Mouse (Mus musculus): ENCODE results near the gene Sppl2c.
"Not testable (repeated sequence)": the region's sequence is repeated elsewhere in the genome, so short reads cannot be mapped to it uniquely, and the experiment has no call there.

Sppl2c gene

DNA sequence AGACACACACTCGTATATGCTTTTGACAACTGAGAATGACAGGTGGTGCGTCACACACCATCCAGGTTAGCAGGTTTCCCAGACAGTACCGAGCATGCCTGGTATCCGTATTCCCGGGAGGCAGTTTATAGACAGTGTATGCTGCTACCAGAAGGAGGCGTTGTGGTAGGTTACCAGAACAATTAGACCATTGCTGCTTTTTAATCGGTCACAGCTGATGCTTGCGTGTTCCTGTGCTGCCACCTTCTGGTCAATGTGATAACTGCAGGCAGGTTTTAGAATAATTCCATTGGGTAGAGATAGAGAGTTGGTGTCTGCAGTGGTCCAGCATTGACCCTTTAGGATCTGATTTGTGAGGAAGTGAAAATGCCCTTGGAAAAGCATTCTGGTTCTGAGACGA lies 9.7 kb downstream of the Sppl2c start:
- DNase-seq (ENCODE audit: low spot score in 2 of 2) = peak; percentile 76 to 88

DNA sequence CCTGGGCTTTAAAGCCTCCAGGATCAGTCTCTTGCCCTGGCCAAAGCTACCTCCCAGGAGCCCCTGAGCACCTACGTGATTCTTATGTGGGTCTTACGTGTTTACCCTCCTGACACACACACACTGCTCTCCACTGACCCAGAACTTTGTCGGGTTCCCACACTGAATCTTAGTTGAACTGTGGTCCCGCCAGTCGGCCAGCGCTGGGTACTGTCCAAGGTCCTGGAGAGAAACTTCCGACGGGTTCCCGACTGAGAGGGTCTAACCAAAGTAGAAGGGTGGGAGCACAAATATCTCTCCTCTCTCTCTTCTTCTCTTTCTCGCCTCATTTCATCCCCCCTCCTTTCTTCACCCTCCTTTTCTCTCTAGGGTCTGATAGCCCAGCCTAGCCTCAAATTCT lies 11.7 kb downstream of the Sppl2c start:
- no peak for DNase-seq (ENCODE audit: low spot score in 2 of 2)

DNA sequence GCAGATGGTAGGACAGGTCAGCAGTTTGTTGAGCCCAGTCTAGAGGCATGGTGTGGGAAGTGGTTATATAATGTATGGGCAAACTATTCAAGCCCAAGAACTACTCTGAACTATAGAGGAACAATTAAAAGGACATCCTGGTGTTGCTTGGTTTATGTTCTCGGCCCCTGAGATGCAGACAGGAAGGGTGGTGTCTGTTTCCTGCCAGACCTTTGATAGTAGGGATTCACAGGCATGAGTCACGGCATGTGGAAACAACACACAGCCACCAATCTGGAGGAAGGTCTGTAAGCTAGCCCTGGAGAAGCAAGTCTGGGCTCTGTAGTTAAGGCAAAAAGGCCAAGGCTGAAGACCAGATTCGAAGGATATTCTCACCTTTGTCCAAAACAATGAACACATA lies 17.1 kb downstream of the Sppl2c start:
- no peak for DNase-seq (ENCODE audit: low spot score in 2 of 2)

DNA sequence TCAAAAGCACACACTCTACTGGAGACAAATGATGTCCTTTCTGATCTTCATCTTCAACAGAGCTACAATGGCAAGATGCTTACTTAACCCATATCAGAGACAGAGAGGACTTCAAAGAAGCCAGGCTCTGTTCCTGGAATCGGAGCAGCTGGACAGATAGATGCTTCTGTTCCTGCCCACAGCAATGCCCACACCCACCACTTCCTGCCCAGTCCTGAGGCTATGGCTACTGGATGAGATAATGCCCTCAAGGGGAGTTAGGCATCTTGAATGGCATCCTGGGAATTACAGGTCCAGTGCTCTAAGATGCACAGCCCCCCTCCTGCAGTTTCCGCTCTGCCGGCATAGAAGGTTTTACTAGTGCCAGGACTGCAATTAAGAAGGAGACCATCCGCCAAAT lies 20.4 kb downstream of the Sppl2c start:
- DNase-seq (ENCODE audit: low spot score in 2 of 2) = no peak

DNA sequence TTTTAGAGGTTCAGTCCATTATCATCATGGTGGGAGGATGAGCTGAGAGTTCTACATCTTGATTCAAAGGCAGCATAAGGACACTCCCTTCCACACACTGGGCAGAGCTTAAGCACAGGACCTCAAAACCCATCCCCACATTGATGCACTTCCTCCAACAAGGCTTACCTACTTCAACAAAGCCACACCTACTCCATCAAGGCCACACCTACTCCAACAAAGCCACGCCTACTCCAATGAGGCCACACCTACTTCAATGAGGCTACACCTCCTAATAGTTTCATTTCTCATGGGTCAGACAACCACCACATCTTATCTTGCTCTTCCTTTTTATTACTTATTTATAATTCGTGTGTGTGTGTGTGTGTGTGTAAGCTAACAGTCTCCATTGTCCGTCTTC lies 22.9 kb downstream of the Sppl2c start:
- no peak for DNase-seq (ENCODE audit: low spot score in 2 of 2)

DNA sequence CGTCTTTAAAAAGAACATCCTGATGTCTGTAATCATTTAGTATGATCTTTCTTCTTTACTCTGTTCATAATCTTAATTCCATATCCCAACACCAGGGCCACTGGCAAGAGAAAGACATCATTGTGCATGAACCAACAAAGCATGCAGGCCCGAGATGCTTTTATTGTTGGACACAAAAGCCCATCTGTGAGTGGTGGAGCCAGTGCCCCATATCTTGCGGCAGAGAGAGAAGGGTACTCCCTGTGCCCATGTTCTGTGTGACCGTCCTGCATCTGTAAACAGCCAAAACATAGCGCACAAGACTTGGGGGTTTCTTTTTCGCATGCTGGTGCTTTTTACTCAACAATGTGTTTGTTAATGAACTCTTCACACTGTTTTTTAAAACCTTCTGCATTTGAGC lies 25.1 kb downstream of the Sppl2c start:
- no peak for DNase-seq (ENCODE audit: low spot score in 2 of 2)

DNA sequence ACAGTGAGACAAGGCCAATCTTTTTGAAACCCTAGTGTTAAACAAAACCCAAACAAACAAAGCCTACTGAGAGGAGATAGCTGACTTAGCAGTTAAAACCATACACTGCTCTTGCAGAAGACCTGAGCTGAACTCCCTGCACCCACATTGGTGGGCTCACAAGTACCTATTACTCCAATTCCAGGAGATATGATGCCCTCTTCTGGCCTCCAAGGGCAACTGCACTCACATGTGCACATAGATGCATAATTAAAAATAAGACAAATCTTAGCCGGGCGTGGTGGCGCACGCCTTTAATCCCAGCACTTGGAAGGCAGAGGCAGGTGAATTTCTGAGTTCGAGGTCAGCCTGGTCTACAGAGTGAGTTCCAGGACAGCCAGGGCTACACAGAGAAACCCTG lies 28.0 kb downstream of the Sppl2c start:
- DNase-seq (ENCODE audit: low spot score in 2 of 2) = not testable (repeated sequence)

DNA sequence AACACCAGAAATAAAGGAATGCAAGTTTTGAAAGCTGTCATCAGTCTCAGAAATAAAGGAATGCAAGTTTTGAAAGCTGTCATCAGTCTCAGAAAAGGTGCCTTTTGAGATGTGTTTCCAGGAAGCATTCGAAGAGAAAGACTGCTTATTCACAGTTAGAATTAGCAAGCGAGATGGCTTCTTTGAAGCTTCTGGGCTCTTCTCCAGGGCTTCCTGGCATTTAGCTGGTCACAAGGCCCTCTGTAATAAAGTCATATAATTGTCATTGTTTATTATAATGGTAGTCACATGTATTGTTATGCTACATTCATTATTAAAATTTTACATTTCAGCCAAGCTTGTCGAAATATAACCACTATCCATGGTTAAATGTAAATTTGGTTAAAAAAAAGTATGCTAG lies 31.9 kb downstream of the Sppl2c start:
- DNase-seq (ENCODE audit: low spot score in 2 of 2) = no peak

DNA sequence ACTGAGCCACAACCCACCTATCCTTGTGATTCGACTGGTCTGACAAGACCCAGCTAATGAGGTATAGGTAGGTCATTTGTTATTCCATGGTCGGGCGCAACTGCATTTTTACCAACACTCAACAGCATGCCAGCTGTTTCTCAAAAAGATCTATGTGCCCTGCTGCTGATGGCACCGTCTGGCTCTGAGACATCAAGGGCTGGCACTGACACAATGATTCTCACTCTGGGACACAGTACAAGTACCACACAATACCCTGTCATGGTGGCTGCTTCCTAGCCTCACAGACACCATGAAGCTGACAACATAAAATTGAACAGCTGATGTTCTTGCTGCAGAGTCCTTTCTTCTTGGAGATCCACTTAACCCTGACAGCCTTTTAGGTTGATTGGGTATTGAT lies 34.2 kb downstream of the Sppl2c start:
- DNase-seq (ENCODE audit: low spot score in 2 of 2) = no peak

DNA sequence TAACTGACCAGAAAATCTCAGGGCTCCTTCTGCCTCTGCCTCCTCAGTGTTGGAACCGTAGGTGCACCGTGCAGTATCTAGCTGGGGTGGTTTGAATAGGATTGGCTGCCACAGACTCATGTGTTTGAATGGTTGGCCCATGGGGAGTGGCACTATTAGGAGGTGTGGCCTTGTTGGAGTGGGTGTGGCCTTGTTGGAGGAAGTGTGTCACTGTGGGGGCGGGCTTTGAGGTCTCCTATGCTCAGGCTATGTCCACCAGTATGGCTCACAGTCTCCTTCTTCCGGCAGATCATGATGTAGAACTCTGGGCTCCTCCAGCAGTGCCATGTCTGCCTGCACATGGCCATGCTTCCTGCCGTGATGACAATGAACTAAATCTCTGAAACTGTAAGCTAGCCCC lies 35.6 kb downstream of the Sppl2c start:
- no peak for DNase-seq (ENCODE audit: low spot score in 2 of 2)

DNA sequence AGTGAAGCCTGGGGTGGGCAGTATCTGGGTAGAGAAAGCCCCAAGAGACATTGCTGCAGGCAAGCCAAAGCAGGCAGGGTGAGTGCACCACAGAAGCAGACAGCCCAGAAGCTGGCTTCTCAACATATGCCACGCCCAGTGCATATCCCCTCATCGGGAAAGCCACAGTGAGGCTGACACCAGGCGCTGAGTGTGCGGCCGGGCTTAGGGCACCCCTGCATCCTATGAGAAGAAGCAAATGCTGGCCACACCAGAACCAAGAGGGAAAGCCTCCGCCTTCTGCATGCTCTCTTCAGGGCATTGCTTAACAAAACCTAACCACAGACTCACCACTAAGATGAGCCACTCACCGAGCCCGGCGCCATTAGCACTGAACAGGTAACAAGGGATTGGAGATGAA lies 37.2 kb downstream of the Sppl2c start:
- DNase-seq (ENCODE audit: low spot score in 2 of 2) = no peak

DNA sequence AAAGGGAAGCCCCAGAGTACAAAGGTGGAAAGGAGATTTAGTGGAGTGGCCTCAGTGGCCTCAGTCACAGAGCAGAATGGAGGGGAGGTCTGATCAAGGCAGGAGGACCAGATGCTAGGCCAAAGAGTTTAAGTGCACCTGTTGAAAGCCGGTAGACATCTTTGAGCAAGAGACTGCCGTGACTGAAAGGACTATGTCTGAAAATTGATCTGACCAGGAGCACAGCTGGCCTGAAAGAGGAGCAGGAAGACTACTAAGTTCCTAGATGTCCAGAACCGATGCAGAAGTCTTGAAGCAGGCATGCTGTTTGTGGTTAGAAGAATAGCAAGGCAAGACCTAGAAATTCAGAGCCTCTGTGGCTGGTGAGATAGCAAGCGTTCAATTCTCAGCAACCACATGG lies 43.3 kb downstream of the Sppl2c start:
- DNase-seq (ENCODE audit: low spot score in 2 of 2) = no peak

DNA sequence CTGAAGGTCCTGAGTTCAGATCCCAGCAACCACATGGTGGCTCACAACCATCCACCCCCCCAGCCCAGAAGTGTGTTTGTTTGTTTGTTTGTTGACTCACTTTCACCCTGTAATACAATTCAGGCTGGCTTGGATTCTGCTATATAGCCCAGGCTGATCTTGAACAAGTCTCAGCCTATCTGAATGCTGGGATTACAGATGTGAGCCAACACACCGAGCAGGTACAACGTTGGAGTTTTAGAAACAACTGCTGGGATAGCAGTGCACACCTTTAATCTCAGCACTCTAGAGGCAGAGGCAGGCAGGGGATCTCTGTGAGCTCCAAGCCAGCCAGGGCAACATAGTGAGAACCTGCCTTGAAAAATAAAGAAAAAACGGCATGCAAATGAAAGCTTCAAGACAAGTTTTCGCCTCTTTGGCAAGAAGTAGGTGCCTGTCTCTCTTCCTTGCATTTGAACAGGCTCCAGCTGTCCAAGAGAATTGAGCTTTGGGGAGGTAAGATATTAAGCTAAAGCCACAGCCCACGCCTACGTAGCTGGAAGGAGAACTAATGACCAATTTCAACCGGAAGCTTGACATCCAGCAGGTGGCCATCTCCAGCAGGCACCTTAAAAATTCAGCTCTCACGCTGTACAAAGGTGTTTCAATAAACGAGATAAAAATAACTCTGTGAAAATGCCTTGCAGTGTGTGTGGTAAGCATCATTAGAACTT lies 44.1 kb downstream of the Sppl2c start:
- DNase-seq (ENCODE audit: low spot score in 2 of 2) = no peak

DNA sequence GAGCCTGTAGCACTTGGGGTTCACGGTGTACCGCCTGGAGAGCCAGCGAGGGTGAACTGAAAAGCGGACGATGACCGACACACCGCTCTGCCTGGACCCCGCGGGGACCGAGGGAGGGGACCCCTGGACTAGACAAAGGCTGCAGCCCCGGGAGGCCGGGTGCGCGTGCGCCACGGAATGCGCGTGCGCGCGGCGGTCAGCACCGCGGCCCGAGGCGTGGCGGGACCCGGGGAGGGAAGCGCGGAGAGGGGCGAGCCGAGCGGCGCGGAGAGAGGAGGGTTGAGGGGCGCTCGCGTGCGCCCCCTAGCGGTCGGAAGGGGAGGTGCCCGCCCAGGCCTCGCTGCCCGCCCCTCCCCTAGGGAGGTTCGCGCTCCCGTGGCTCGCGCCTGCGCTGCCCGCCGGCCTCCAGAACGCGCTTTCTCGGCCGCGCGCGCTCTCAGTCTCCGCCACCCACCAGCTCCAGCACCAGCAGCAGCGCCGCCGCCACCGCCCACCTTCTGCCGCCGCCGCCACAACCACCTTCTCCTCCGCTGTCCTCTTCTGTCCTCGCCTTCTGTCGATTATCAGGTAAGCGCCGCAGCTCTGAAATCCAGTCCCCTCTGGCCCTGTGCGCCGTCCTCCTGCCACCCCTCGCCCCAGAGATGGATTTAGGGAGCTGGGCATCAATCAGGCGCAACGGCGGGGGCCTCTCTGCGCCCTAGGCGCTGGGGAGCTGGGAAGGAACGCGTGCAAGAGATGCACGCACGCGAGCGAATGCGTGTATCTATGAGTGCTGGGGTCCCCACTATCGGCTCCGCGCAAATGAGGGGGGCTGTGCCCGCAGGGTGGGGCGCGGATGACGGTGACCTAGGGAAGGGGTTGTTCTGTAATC lies 45.1 kb downstream of the Sppl2c start, which contains the start of gene Mapt:
Gene Mapt (plus strand): TSS at position 350 of the 871 bp plus-strand sequence.
- DNase-seq (ENCODE audit: low spot score in 2 of 2) = peak; percentile 80 to 86

DNA sequence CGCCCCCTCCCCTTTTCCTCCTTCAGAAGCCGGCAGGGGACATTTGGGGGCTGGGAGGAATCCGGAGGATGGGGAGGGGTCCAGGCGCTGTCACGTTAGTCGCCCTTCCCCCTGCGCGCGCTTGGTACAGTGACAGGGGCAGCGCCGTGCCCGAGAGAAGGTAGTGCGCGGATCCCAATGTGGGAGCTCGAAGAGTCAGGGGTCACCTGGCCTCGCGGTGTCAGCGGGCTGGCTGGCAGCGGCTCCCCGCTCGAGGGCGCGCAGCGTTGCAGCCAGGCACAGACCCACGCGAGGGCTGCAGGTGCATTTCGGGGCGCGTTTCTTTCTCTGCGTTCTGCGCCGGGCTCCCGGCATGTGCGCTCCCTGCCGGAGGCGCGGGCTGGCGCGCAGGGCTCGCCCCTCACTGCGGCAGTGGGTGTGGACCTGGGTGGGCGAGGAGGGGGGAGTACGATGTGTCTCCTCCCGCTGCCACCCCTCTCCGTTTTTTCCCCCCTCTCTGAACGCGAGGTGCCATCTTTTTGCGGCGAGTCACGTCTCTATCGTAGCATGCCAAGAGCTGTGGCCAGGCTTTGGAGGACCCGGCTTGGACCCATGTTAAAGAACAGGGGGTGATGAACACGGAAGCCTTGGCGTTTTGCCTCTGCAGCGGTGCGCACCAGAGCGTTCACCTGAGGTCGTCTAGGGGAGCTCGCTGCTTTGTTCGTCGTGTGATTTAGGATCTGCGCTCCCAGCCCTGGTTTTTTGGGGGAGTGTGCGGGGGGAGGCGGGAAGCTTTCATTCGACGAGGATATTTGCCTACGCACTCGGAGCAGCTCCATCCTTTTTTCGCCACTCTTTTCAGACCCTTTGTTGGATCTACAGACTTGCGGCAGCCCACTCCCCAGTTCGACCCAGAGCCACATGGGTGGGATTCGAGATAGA lies 46.3 kb downstream of the Sppl2c start:
- peak; percentile 70 to 74 for DNase-seq (ENCODE audit: low spot score in 2 of 2)

DNA sequence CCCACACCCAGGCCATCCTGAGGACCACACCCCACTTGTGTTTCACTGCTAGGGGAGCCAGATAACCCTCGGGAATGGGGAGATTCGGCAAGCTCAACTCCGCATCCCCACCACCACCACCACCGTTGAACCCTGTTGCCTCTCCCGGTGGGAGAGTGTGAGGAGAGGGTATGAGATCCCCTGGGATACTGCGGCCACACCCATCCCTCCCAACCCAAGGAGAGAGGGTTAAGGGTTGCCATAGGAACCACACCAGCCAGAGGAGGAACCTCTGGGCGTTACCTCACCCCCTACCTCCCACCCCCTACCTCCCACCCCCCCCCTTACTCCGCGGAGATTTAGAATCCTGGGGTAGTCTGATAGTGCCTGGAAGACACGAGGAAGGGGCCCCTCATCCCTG lies 47.0 kb downstream of the Sppl2c start:
- DNase-seq (ENCODE audit: low spot score in 2 of 2) = no peak

DNA sequence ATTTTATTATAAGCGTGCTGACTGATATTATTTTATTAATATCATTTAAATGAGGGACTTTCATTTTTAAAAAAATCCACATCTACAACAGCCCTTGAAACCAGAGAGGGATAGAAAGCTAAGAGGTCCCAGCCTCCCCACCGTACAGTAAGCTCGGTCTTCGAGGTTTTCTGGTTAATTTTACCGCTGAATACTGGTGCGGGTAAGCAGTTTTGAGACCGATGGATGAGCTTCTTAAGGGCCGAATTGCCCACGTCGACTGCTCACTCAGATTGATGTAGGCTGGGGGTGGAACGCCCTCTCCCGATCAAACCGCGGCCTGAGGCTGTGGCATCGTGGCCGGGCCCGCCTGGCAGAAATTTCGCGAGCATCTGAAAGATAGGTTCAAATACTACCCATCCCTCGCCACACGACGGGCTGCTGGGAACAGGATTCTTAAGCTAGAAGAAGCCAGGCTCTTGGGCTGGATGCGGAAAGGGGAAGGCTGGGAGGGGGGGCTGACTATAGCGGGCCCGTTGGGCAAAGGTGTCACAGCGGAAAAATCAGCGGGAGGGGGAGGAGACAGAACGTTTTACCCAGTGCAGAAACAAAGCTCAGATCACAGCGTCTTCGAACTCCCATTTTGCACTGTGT lies 47.6 kb downstream of the Sppl2c start:
- no peak for DNase-seq (ENCODE audit: low spot score in 2 of 2)

DNA sequence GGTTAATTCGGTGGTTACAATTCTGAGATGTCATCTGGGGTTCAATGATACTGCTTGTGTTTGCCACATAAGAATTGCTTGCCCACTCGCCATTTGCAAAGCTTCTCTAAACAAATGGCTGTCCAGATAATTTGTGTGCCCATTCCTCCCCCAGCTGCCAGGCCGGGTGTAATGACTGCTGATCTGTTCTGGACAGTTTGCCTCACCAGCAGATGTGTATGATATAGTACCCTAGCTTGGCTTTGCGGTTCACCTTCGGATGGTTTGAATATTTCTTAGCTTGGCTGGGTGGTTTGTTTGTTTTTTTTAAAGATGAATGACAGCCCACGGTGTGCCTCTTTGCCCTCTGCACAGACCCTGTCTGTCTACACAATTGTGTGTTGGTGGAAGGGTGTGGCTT lies 48.6 kb downstream of the Sppl2c start:
- no peak for DNase-seq (ENCODE audit: low spot score in 2 of 2)

DNA sequence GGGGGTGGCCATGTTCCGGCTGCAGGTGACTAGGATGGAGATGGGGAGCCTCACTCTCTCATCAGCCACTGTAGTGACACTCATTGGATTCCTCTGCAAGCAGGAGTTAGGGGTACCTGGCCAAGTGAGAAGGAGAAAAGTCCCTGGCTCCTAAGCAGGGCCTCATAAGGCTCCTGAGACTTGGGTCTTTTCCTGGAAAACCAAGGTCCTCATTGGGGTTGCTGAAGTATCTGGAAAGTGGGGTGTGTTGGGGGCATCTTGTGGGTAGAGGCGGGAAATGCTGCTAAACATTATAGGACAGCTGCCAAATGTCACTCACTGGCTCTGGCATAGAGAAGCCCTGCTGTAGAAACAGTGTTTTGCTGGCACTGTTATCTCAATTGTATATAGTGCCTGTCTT lies 49.8 kb downstream of the Sppl2c start:
- no peak for DNase-seq (ENCODE audit: low spot score in 2 of 2)

DNA sequence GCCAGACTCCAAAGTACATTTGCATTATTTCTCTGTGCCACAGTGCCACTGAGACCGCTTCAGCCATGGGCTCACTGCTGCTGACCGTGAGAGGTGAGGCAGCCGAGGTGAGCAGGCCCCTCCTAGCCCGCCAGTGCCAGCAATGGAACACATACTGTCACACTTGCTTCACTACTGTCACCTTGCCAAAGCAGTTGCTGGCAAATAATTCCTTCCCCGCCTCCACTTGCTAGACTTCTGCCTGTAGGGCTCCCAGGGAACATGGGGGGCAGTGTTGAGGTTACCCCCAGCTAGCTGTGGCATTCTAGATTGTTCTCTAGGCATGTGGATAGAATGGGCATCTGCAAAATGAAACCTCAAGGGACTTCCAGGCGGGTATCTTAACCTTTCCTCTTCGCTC lies 51.1 kb downstream of the Sppl2c start:
- no peak for DNase-seq (ENCODE audit: low spot score in 2 of 2)

DNA sequence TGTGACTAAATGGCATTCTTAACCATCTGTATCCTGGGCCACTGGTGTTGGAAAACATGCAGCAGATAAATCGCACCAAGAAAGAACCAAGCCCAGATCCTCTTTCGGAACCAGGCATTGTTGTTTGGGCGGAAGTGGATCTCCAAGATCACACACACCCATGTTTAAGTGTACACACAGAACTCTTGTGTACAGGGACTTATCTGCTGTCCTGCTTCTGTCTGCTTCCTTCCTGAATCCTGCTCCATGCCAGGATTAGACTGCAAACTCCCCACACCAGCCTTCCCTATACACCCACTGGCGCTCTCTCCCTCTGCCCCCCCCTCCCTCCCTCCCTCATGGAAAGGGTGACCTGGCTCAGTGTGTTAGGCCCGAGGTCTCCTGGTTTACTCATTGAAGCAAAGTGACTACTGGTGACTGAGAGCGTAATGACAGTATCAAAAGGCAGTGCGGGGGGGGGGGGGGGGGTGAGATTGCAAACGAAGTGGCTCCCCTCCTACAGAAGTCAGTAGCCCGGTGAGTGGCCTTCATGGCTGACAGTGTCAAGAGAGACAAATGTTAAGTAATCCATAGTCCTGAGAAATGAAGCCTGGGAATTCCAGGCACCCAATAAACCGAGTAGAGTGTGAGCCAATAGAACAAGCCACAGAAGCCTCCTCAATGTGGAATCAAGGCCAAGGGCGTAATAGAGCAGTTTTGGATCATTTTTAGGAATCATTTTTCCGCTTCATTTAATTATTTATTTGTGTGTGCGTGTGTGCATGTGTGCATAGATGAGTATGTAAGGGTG lies 52.0 kb downstream of the Sppl2c start:
- no peak for DNase-seq (ENCODE audit: low spot score in 2 of 2)
